Mouse (Mus musculus) megakaryocyte, adult 5-6 weeks (primary cell): ENCODE results near the gene Atg7. TPM values are rescaled to one million over a fixed set of nuclear protein-coding genes. Genes with fewer than 3 reads are reported as not detected.
A peak's percentile ranks its signal among the peaks of the same experiment; 100 is the strongest.

Source experiments
- ATAC-seq: 2 replicates; pipeline ENCODE4 v1.8.0; 2016; ENCODE audit warnings: mild to moderate bottlenecking, inconsistent platforms; ENCODE audit not compliant: poor library complexity, severe bottlenecking
- total RNA-seq, 2 experiments: library from RNA; stranded (forward) in 1 of 2; stranded (reverse) in 1 of 2; fragments of 153-499, 151-499 nt in 1 of 2; fragments of 221-1000, 200-1000 nt in 1 of 2; gene quantifications; 2 replicates each; pipeline versions ENCODE4 v1.2.3 to v1.2.4; 2015 to 2017

Gene Atg7
- total RNA-seq, 2 experiments from 2014 or later = 42.2 to 52.0 TPM

DNA sequence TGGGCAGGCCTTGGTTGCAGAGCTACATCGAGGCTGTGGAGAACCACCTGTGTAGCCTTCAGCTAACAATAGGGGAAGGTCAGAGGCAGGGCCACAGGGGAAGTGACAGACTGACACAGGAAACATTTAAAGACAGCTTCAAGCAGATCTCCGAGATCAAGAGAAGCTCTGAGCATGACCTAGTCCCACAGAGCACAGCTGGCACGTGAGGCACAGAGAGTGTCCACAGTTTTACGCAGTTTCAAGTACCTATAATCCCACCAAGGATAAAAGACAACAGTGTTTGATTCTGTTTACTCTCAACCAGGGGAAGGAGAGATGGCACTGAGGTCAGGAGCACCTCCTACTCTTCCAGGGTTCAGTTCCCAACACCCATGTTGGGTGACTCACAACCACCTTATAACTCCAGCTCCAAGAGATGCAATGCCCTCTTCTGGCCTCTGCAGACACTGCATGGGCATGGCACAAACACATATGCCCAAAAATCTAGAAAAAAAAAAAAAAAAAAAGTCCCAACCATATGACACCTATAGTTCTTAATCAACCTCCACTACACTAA, 251.7 kb downstream of the Atg7 start:
- ATAC-seq = peak; percentile 46

DNA sequence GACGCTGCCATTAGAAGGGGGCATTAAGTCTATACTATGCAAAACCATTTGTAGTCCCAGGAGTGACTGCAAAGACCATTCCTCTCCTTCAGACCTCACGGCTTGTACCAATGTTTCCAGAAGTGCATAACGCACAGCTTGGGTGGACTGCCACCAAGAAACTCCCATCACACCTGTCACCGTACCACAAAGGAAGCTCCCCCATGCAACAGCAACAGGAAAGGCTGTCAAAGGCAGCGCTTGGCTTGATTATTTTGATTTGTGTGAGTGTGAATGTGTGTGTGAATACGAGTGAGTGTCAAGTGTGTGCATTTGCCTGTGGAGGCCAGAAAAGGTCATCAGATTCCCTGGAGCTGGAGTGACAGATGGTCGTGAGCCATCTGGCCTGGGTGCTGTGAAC, 252.3 kb downstream of the Atg7 start:
- no peak for ATAC-seq

DNA sequence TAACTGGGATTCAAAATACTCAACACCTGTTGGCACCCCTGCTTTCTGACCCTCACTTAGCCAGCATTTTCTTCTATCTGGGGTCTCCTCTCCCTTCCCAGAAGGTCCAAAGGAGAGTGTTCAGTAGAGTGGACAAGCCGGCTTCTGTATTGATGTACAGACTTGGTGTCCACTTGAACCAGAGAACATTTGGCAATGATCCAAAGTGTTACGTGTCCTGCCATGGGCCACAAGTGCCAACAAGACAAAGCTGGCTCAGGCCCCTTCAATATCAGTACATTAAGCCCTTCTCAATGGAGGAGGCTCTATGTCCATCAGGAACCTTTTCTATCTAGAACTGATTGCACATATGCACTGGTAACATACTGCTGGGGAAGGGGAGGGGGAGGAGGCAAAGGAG, 253.4 kb downstream of the Atg7 start:
- ATAC-seq = no peak

DNA sequence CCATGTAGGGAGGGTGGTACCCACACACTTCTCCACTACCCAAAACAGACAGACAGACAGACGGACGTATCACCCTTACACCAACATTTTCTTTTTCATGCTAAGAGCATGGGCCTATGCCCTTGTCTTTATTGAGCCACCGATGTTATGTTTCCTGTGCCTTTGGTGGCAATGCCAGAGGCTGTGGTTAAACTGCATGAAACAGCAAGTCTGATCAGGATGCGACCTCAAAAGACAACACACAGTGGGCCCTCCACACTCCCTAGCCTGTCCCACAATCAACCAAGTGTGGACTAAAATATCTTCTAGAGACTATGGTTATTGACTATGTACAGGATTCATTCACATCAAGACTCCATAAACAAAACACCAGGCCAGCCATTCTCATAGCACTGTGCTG, 256.1 kb downstream of the Atg7 start:
- no peak for ATAC-seq

DNA sequence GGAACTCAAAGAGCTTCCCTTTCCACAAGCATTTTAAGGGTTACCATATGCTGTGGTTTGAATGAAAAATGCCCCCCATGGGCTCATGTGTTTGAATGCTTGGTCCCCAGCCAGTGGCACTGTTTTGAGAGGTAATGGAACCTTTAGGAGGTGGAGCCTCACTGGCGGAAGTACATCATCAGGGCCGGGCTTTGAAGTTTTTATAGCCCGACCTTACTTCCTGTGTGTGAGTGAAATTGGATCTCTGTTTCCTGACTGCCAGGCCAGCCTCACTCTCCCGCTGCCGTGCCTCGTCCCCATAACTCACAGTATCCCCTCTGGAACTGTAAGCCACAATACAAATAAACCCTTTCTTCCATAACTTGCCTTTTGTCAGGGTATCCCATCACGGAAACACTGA, 256.8 kb downstream of the Atg7 start:
- ATAC-seq = peak; percentile 60

DNA sequence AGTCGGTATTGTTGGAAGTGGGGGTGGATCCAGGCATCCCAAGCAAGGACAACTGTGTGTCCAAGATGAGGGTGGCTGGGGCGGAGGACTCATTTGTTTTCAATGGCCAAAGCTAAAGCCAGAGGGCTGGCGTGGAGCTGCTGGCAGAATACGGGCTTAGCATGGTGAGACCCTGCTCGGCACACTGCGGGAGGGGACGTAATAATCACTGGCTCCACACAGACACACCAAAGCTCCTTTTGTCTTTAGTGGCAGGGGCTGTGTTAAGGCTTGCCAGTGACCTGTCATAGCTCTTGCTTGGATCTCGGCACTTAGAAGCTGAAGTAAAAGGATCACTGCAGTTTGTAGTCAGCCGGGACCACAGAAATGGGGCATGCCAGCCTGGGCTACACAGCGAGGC, 257.3 kb downstream of the Atg7 start:
- no peak for ATAC-seq

DNA sequence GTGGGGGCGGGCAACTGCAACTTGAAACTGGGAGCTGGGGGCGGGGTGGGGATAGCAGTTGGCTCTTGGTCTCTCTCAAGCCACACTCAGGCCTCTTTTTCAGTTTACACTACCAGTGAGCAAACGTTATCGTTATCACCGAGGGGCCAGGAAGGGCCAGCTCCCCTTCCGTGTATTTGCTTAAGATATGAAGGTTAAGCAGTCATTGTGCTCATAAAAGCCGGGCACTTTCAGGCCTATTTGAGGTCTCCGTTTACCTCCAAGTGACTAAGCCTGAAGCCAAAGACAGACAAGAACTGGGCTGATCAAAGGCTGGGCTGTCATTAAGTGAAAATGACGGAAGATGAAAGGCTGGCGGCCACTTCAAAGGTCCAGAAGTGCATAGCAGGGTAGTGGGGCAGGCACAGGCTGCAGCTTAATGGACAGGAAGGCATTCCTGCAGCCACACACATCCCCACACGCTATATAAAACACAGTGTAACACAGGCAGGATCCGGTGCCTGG, 258.5 kb downstream of the Atg7 start:
- no peak for ATAC-seq

DNA sequence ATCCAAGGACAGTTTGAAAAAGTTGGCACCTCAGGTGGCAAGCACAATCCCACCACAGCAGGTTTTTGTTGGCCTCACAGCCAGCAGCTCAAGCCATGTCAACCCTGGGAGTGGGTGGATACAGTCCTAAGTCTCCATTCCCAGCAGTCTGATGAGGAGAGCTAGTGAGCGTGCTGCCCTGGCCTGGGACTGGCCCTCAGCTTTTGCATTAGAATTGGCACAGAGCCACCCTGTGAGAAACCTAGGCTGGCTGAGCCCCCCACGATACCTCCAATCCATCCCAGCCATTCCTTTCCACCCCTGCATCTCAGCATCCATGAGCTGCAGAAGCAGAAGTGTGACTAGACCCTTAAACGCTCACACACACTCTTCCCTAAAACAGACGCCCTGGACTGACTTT, 259.0 kb downstream of the Atg7 start:
- ATAC-seq = no peak

DNA sequence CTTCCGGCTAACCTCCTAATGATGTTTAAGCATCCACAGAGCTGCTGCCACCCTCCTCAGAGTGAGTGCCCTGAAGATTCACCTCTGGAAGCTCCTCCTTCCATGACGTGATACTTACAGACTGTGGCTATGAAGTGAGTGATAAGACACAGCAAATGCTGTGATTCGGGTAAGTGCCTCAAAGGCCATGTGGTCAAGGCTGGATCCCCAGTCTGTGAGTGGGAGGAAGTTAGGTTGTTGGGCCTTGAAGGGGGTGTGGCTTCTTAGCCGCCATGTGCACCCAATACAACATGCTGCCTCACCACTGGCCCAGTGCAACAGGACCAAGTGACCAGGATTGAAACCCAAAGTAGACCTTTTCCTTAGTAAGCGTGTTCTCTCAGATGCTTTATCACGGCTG, 261.3 kb downstream of the Atg7 start:
- ATAC-seq = peak; percentile 45

DNA sequence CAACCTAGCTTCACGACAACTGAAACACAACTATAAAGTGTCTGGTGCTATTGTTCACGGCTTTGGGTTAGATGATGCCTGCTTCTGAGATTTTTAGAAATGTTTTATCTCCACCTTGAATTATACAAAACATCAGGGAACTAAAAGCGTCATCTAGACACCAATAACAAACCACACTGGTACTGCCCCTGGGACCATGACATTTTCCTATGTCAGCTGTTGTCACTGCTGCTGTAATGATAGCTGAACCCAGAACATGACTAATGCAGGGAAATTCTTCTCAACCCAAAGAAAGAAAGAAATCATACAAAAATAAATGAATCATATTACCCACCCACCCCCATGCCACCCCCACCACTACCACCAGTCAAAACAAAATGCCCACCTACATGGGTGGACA, 261.9 kb downstream of the Atg7 start:
- ATAC-seq = no peak

DNA sequence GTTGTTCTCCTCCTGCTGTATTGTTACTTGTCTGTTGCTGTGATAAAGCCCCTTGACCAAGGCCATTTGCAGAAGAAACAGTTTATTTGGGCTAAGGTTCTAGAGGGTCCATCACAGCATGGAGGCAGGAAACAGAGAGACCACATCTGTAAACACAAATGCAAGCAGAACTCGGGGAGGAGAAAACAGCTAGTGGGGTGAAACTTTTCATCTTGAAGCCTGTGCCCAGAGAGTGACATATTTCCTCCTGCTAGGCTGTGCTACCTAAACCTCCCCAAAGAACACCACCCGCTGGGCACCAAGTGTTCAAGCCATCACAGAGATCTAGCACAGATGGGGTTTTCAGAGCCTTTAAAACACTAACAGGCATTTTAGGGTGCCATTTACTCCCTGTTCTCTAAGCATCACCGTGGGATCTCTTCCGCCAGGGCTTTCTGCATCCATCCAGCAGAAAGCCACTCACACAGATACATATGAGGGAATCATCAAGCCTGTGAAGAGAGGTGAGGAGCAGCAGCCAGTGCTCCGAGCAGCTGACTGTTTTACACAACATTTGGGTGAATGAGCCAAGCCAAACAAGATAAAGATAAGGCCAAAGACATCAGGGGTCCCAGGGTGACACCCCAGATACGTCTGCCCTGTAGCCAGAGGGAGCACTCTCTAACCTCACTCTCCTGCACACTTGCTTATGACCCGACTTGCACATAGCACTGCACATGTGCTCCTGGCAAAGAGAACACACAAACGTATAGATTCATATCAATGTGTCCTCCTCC, 262.5 kb downstream of the Atg7 start:
- ATAC-seq = no peak

DNA sequence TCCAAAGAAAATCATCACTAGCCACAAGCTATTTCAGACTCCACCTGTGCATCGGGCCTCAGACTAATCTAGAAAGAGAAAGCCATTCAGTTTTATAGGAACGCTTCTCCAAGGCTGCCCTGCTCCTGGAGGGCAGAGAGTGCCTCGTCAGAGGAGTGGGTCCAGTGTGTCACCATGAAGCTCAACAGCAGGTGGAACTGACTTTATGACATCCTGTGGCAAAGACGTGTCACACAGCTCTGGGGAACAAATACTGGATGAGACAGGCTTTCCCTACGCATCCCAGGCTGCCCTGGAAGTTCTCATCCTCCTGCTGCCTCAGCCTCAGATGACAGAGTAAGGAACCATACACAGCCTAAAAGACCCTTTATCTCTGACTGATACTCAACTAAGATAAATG, 263.3 kb downstream of the Atg7 start:
- ATAC-seq = no peak

DNA sequence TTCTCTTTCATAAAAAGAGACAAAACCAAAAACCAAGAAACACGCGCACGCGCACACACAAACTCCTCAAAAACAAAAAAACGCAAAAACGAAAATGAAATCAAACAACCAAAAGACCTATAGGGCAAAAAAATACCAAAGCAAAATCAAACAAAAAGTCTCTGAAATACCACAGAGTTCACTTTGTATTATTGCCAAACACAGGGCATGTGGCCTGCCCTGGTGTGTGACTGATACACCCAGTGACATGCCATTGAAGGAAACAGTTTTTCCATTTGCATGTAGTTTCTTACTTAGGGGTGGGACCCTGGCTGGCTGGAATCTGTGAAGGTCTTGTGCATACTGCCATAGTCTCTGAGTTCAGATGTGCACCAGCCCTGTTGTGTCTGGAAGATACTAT, 264.6 kb downstream of the Atg7 start:
- no peak for ATAC-seq

DNA sequence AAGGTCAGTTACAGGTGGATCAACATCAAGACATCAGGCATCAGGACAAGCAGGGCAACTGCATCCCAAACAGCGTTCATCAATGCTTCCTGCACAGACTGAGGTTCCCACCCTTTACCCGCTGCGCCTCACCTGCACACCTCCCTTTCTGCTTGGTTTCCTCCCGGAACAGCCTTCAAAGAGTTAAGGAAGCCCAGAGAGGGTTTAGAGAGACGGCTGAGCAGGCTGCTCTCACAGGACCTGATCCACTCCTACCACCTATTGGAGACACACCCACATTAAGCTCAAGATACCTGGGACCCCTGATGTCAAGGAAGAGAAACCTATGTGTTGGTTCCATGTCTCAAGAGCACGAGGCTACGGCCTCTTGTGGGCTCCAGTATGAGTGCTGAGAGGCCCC, 266.9 kb downstream of the Atg7 start:
- ATAC-seq = no peak

Other genes starting within 250 kb of the Atg7 start
- gene Hrh1, start 245.2 kb upstream of the Atg7 start, total RNA-seq (2015) = 0.23 and 0.78 TPM in 2 replicates
- gene Hrh1, start 245.2 kb upstream of the Atg7 start, total RNA-seq (2017) = 1.1 TPM in 1 of 2 replicates, not detected in the other